Mouse (Mus musculus) heart, adult 2 months (tissue): ENCODE data around the gene Srms. TPM values are rescaled to one million over a fixed set of nuclear protein-coding genes. Genes with fewer than 3 reads are reported as not detected.
"Not testable (repeated sequence)": the region's sequence is repeated elsewhere in the genome, so short reads cannot be mapped to it uniquely, and the experiment has no call there.

Source experiments
- DNase-seq, 2 experiments: peaks; one replicate each; pipeline ENCODE4 v3.0.0; 2021
- H3K27ac ChIP-seq: fragments of 200-600 bp; 2 replicates; pipeline ENCODE4 v1.8.1; 2022
- H3K27me3 ChIP-seq: fragments of 200-500 bp; 2 replicates; pipeline ENCODE4 v1.6.1; 2012; ENCODE audit warnings: mild to moderate bottlenecking, low read length, inconsistent platforms, mixed read lengths; ENCODE audit not compliant: control insufficient read depth, insufficient read depth
- H3K36me3 ChIP-seq: fragments of 200-500 bp; 2 replicates; pipeline ENCODE4 v1.6.1; 2012; ENCODE audit warnings: low read length, inconsistent platforms; ENCODE audit not compliant: control insufficient read depth, insufficient read depth
- H3K4me1 ChIP-seq: fragments of 200-500 bp; 2 replicates; pipeline ENCODE4 v1.6.1; 2011; ENCODE audit warnings: low read length; ENCODE audit not compliant: control insufficient read depth, insufficient read depth
- H3K4me3 ChIP-seq: fragments of 200-600 bp; 2 replicates; pipeline ENCODE4 v1.8.1; 2022
- H3K79me2 ChIP-seq: fragments of 200-500 bp; replicated peaks from 2 replicates; pipeline ENCODE4 v1.6.1; 2012; ENCODE audit warnings: mild to moderate bottlenecking, inconsistent platforms, low read length, moderate library complexity, mixed read lengths; ENCODE audit not compliant: control insufficient read depth, insufficient read depth
- H3K9ac ChIP-seq: fragments of 200-500 bp; 2 replicates; pipeline ENCODE4 v1.6.1; 2012; ENCODE audit warnings: low read depth, mild to moderate bottlenecking, control low read depth, inconsistent platforms, low read length, mixed read lengths
- CTCF ChIP-seq: fragments of 200-600 bp; IDR thresholded peaks from 2 replicates; pipeline ENCODE4 v1.8.1; 2022; ENCODE audit warnings: antibody characterized with exemption, mild to moderate bottlenecking, moderate library complexity
- EP300 ChIP-seq: fragments of 200-500 bp; IDR thresholded peaks from 2 replicates; pipeline ENCODE4 v1.6.1; 2011; ENCODE audit warnings: low read depth, low read length, control low read depth; ENCODE audit not compliant: insufficient read depth
- POLR2A ChIP-seq: fragments of 200-500 bp; IDR thresholded peaks from 2 replicates; pipeline ENCODE4 v1.6.1; 2011; ENCODE audit warnings: mild to moderate bottlenecking, low read depth, low read length, control low read depth; ENCODE audit not compliant: insufficient read depth
- whole genome bisulfite sequencing: fragments of 180-500 bp; shearing (Covaris S2); methylation state at CpG from one replicate; pipeline ENCODE4 v1.1.7; 2018; 5-methylcytosine and 5-hydroxymethylcytosine counted together
- intact Hi-C: fragments of 180-260 bp; cut with DNase I; formaldehyde crosslinking; loops from one replicate; pipeline ENCODE4 v1.15.1; 2025
- polyA plus RNA-seq: library from polyadenylated mRNA; depleted of rRNA; stranded (reverse); fragments of >200 nt; gene quantifications from 2 replicates; pipeline ENCODE4 v1.2.3, GENCODE M21; 2012
- total RNA-seq, 2 experiments: library from RNA; stranded (reverse); gene quantifications; 2 replicates each; pipeline ENCODE4 v1.2.3; 2021

Srms gene
- total and polyA plus RNA-seq, 3 experiments = 0.44 to 0.59 (median 0.59) TPM

GRCm38 (mm10) chr2:181196628-181197300 lies 16.2 kb downstream of the Srms start:
- DNase-seq = no peak
- TF ChIP-seq EP300 (no peak), POLR2A (no peak), CTCF (no peak)
- intact Hi-C loops = no loop called here
- Histone ChIP-seq H3K27me3 (no peaks in the 10 kb centered on the region), H3K27ac (no peak overlapping the region), H3K79me2 (no peaks in the 10 kb centered on the region), H3K4me3 (no peak overlapping the region), H3K4me1 (no peaks in the 10 kb centered on the region), H3K36me3 (no peaks in the 10 kb centered on the region), H3K9ac (no peak overlapping the region)
- 83% methylated on average over 4 of the region's 4 CpGs for WGBS

GRCm38 (mm10) chr2:181193044-181193443 lies 19.9 kb downstream of the Srms start:
- H3K79me2 ChIP-seq = no peaks in the 10 kb centered on the region
- intact Hi-C loops = no loop called here
- H3K9ac ChIP-seq = no peak overlapping the region
- no peak for DNase-seq
- no peak overlapping the region for H3K4me3 ChIP-seq
- H3K27me3 ChIP-seq = no peaks in the 10 kb centered on the region
- H3K36me3 ChIP-seq = peaks cover 6% of the 10 kb centered on the region; the same call in 1 of the 2 replicates
- TF ChIP-seq POLR2A = no peak
- TF ChIP-seq EP300 = no peak
- no peak for TF ChIP-seq CTCF
- WGBS = 60% methylated on average over 3 of the region's 3 CpGs
- H3K4me1 ChIP-seq = peaks cover 8% of the 10 kb centered on the region
- H3K27ac ChIP-seq = no peak overlapping the region

- Histone ChIP-seq H3K27ac (no peak overlapping the region), H3K27me3 (no peaks in the 10 kb centered on the region), H3K4me3 (no peak overlapping the region), H3K9ac (no peak overlapping the region), H3K36me3 (peaks cover 6% of the 10 kb centered on the region; the same call in 1 of the 2 replicates), H3K79me2 (no peaks in the 10 kb centered on the region), H3K4me1 (peaks cover 8% of the 10 kb centered on the region)
- intact Hi-C loops = no loop called here
- TF ChIP-seq POLR2A (no peak), CTCF (no peak), EP300 (no peak)
- WGBS = 65% methylated on average over 4 of the region's 4 CpGs
- no peak for DNase-seq
These were observed 21.0 kb downstream of the Srms start for GRCm38 (mm10) chr2:181191936-181192335.

GRCm38 (mm10) chr2:181191385-181191784 lies 21.6 kb downstream of the Srms start:
- 54% methylated on average over 4 of the region's 4 CpGs for WGBS
- H3K36me3 ChIP-seq, H3K79me2 ChIP-seq, H3K4me3 ChIP-seq, H3K4me1 ChIP-seq, H3K27me3 ChIP-seq, H3K9ac ChIP-seq, H3K27ac ChIP-seq, DNase-seq, intact Hi-C loops: not testable (repeated sequence)

GRCm38 (mm10) chr2:181189321-181189720 lies 23.7 kb downstream of the Srms start:
- H3K36me3 ChIP-seq = peaks cover 6% of the 10 kb centered on the region; the same call in 1 of the 2 replicates
- peaks cover 8% of the 10 kb centered on the region for H3K4me1 ChIP-seq
- H3K4me3 ChIP-seq = no peak overlapping the region
- H3K9ac ChIP-seq = no peak overlapping the region
- TF ChIP-seq EP300 (no peak), CTCF (no peak), POLR2A (no peak)
- no peak for DNase-seq
- WGBS = 50% methylated on average over 1 of the region's 1 CpGs
- peak overlapping the region; percentile 89 for H3K27ac ChIP-seq
- H3K27me3 ChIP-seq = no peaks in the 10 kb centered on the region
- intact Hi-C loops = loop anchor here (2.0 to 10.0 kb wide), 4 partner anchors 21 to 395 kb away; partner anchors contain the start of gene Uckl1
- H3K79me2 ChIP-seq = no peaks in the 10 kb centered on the region

GRCm38 (mm10) chr2:181188681-181189080 lies 24.3 kb downstream of the Srms start:
- peak; percentile 43 to 54 for DNase-seq
- Histone ChIP-seq H3K79me2 (no peaks in the 10 kb centered on the region), H3K27me3 (no peaks in the 10 kb centered on the region), H3K4me1 (peaks cover 8% of the 10 kb centered on the region), H3K27ac (peak overlapping the region; percentile 89), H3K36me3 (peaks cover 6% of the 10 kb centered on the region; the same call in 1 of the 2 replicates), H3K9ac (peak overlapping the region; percentile 30; the same call in 1 of the 2 replicates), H3K4me3 (no peak overlapping the region)
- 35% methylated on average over 2 of the region's 2 CpGs for WGBS
- intact Hi-C loops = loop anchor here (2.0 to 10.0 kb wide), 4 partner anchors 22 to 396 kb away; partner anchors contain the start of gene Uckl1
- no peak for TF ChIP-seq EP300
- TF ChIP-seq POLR2A = no peak
- TF ChIP-seq CTCF = no peak
